Mouse (Mus musculus) spleen, adult 12 weeks (tissue): ENCODE measurements around the gene Abca7.

Experiments
- DNase-seq: peaks from one replicate; pipeline ENCODE4 v3.0.0; 2022; ENCODE audit warnings: low spot score

The Abca7 gene

DNA sequence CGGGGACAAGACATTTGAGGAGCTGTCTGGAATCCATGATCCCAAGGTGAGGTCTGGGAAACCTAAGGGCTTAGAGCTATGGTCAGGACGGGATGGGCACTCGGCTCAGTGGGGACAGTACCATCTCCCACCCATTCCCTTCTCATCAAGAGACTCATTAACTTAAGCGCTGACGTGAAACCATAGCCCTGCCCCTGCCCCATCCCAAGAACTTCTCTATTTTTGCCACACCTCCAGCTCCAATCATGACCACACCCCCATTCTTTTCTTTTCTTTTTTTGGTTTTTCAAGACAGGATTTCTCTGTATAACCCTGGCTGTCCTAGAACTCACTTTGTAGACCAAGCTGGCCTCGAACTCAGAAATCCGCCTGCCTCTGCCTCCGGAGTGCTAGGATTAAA is 21.6 kb upstream of the Abca7 start:
- no peak for DNase-seq

- no peak for DNase-seq
These were observed 20.1 kb upstream of the Abca7 start for GRCm38 (mm10) chr10:79976071-79976721.

DNA sequence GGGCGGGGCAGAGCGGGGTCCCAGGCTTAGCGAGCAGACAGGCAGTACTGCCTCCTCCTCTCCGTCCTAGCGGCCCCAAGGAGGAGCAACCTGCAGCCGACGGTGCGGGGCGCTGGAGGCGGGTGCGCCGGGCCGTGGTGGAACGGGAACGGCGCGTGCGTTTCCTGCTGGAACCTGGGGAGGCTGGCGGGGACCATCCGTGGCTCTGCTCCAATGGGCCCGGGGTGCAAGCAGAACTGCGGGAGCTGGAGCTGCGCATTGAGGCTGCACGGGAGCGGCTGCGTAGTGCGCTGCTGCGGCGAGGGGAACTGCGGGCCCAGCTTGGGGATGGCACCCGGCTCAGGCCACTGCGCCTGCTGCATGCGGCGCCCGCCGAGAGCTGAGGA is 19.6 kb upstream of the Abca7 start:
- DNase-seq, result no peak

DNA sequence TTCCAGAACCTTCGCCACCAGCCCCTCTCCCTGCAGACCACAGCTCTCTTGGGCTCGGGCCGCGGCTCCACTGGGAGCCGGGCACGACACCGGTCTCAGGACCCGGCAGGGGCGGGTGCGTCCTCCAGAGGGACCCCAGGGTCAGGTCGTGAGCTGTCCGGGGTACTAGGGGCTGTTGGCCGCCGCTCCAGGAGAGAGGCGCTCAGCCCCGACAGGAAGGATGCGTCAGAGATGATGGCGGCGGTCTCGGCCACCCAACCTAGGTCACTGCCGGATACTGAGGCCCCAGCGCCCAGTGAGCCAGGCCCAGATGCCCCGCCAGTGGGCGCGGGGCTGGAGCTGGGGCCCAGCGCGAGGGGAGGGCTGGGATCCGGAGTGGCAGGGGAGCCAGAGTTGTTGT is 19.0 kb upstream of the Abca7 start:
- DNase-seq, result no peak

GRCm38 (mm10) chr10:79978061-79978460 is 18.2 kb upstream of the Abca7 start:
- no peak for DNase-seq

DNA sequence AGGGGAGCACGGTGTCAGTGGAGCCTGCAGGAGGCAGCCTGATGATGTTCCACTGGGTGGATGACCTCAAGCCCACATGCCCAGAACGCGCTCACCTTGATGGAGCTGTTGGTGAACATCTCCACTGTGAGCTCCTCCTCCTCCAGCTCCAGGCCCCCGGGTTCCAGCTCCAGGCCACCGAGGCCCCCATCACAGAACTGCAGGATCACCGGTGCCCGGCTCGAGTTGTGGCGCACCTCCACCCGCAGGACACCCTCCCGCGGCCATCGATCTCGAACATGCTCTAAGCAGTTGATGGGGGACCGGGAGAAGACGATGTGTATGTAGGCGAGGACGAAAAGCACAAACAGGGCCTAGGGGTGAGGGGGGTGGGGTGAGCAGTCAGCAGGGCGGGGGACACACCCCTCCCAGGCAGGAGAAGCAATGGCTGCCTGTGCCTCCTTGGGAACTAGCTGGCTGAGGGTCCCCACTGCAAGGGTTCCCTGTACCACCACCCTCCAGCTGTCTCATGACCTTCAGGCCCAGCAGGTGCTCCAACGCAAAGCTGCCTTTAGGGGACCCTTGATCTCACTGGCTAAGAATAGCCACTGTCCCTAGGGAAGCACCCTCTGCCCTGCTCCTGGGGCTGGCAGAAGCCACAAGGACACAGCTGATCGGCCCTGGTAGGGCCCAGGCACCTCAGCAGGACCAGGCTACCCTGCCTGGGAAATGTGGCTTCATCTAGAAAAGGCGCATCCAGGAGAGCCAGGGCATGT is 16.7 kb upstream of the Abca7 start:
- DNase-seq, result no peak

DNA sequence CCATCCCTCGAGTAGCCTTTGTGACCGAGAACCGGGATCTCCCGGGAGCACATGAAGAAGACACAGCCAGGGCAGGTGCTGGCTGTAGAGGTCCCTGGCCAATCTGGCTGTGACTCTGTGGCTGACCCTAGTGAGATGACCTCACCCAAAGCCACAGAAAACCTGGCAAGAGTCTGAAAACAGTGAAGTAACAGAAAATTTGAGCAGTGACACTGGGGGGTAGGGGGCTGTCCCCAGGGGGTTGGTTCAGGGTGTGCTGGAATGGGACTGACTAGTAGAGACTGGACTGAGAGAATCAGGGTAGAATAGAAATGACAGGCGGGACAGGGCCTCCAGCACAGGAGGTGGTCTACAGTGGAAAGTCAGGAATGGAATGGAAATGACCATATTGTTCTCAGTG is 13.1 kb upstream of the Abca7 start:
- no peak for DNase-seq

- peak; percentile 63 for DNase-seq
These were observed 12.6 kb upstream of the Abca7 start for GRCm38 (mm10) chr10:79983670-79984069.

- peak; percentile 85 for DNase-seq
These were observed 12.0 kb upstream of the Abca7 start, which contains the start of gene Tmem259 for GRCm38 (mm10) chr10:79984195-79984816. Gene Tmem259 (minus strand): TSS chr10:79984330.

DNA sequence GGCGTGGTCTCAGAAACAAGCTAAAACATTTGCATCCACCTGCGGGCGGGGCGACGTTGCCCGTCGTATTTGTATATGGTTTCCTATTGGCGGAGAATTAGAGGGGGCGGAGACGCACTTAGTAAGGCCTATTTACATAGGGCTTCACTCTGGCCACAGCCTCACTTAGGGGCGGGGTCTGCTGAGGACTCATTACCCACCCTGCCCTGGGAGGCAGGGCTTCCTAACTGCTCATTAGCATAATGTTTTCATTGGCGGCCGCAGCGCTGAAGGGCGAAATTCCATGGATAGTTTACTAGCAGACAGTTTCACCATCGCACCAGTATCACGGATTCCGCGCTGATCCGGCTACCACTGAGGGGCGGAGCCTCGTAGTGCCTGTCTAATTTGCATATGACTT is 11.4 kb upstream of the Abca7 start:
- peak; percentile 93 for DNase-seq

GRCm38 (mm10) chr10:79985334-79986231 is 10.7 kb upstream of the Abca7 start:
- peak; percentile 66 for DNase-seq

DNA sequence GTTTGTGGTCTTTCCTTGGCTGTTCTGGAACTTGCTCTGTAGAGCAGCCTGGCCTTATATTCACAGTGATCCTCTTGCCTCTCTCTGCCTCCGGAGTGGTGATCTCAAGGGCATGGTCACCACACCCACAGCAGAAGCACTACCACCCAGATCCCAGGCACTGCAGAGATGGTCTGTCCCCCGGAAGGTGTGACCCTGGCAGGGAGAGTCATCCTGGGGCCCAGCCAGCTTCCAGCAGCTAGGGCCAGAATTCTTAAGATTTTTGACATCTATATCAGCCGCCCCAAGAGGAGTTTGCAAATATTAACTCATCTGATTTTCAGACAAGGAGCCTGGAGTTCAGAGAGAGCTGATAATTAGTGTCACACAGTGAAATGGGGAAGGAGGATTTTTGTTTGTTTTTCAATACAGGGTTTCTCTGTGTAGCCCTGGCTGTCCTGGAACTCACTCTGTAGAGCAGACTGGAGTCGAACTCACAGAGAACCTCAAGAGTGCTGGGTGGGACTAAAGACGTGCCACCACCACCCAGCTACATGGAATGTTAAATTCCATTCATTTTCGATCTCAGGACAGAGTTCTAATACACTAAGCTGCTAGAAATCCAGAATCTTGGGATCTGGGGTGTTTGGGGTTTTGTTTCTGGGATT is 9.9 kb upstream of the Abca7 start:
- no peak for DNase-seq

DNA sequence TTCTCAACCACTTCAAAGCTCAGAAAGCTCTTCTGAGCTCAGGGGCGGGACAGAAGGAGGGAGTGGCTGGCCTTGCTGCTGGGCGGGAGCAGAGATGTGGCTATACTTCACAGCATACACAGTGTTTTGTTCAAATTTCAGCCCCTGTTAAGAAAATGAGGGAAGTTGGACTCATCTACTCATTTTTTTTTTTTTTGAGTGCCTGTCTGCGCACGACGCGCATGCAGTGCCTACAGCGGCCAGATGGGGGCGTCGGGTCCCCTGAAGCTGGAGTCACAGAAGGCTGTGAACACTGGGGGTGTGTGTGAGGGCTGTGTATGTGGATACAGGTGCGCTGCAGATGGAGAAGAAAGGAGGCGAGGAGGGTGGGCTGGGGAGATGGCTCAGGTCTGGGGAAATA is 9.3 kb upstream of the Abca7 start:
- DNase-seq, result peak; percentile 84

DNA sequence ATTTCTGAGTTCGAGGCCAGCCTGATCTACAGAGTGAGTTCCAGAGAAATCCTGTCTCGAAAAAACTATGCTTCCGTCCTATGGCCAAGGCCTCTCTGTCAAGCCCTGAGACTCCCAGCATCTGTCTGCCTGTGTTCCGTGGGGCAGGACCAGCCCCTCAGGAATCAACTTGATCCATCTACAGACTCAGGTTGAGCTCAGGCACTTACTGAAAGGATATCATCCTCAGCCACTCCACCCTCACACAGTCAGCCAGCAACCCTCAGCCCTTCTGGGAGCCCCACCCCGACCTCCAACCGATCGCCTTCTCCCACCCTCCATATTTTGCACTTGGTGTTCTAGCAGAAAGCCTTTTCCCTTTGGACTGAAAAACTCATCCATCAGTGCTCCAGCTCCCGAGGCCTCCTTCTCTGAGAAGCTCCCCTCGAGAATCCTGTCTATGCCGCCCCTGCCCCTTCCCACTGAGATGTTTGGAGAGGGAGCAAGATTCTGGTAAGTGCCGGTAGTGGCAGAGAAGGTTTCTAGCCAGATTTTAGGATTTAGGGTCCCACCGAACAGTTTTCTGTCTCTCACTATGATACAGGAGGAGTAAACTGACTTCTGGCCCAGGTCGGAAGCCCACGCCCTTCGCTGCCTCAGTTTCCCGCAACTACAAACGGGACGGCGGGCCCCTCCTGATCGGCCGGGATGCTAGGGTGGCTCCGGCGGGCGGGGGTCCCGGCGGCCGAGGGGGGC is 8.4 kb upstream of the Abca7 start:
- DNase-seq, result no peak

- peak; percentile 31 for DNase-seq
These were observed 7.6 kb upstream of the Abca7 start, which contains the start of gene Cnn2 for GRCm38 (mm10) chr10:79988506-79989271. Gene Cnn2 (plus strand): TSS chr10:79988584.

DNA sequence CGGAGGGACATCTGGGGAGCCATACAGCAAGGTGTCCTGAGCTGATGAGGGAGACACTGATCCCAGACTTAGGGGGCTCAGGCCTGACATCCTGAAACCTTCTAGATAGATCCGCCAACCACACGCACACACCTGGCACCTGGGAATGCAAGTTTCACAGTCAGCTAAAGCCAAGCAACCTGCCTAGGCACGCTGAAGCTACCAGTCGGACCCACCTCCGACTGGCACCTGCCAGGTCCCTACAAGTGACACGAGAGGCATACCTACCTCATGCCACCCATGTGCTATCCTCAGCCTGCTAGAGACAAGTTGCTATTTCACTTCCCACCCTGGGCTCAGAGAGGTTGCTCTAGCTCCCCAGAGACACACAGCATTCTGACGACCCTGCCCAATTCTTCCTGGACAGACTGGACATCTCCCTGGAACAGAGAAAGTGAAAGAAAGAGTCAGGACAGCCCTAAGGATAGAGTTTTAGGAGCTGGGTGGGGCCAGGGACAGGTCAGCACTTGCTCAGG is 7.0 kb upstream of the Abca7 start:
- DNase-seq, result no peak

DNA sequence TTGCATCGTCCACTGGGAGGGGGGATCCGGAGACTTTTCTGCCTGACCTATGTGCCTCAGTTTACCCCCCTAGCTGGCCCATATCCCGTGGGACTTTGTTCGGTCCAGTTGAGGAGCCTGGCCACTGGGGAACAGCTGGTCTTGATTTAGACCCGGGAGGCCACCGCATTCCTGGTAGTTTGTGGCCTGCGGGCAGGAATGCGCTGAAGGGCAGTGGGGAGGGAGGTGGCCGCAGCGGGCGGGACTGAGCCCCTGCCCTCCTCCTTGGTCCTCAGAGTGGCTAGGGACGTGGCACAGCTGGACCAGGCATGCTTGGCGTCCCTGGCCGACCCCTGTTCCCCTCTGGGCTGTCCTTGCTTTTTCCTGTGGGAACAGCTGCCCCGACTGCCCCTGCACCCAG is 6.4 kb upstream of the Abca7 start:
- no peak for DNase-seq

- no peak for DNase-seq
These were observed 5.2 kb upstream of the Abca7 start for GRCm38 (mm10) chr10:79991099-79991498.

GRCm38 (mm10) chr10:79991548-79991947 is 4.7 kb upstream of the Abca7 start:
- no peak for DNase-seq
